Mouse (Mus musculus) gastrocnemius, adult 2 months (tissue): Measurements from ENCODE around the gene Adpgk. TPM values are rescaled to one million over a fixed set of nuclear protein-coding genes. Genes with fewer than 3 reads are reported as not detected.

Experiments
- DNase-seq: peaks from one replicate; pipeline ENCODE4 v3.0.0; 2022
- H3K27ac ChIP-seq: fragments of 200-600 bp; 2 replicates; pipeline ENCODE4 v1.8.1; 2022; ENCODE audit warnings: mild to moderate bottlenecking
- H3K4me3 ChIP-seq: fragments of 200-600 bp; 2 replicates; pipeline ENCODE4 v1.8.1; 2022; ENCODE audit warnings: mild to moderate bottlenecking, moderate library complexity
- CTCF ChIP-seq: fragments of 200-600 bp; IDR thresholded peaks from 2 replicates; pipeline ENCODE4 v1.8.1; 2022; ENCODE audit warnings: antibody characterized with exemption, mild to moderate bottlenecking, moderate library complexity
- intact Hi-C: fragments of 180-260 bp; cut with DNase I; formaldehyde crosslinking; loops from one replicate; pipeline ENCODE4 v1.15.1; 2025
- total RNA-seq, 2 experiments: library from RNA; stranded (reverse); gene quantifications; 2 replicates each; pipeline ENCODE4 v1.2.3; 2021

Adpgk gene
- total RNA-seq, 2 experiments from 2014 or later = 6.8 to 9.7 TPM

DNA sequence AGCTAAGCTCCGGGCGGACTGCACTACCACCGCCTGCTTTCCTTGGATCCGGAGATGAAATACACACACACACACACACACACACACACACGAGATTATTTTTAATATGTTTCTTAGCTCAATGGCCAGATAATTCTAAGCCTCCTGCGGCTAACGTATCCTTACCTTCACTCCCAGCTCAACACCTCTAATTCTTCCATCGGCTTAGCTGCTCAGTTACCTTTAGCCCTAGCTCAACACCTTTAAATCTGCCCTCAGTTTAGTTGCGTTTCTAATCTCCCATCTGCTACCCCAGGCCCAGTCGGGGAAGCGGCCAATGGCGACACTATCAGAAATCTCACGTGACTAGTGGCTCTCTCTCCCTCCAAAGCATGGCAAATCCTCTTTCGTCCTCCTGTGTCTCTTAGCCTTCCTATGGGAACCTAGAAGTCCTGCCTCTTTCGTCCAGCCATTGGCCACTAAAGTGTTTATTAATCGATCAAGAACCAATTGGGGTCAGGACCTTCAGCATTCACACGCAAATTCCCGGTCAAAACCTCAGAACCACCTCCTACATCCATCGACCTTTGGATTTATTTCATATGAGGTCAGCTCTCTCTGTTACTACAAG is 16.4 kb upstream of the Adpgk start:
- no peak for TF ChIP-seq CTCF
- Histone ChIP-seq H3K27ac (no peak overlapping the region), H3K4me3 (no peak overlapping the region)
- no peak for DNase-seq
- intact Hi-C loops = no loop called here

GRCm38 (mm10) chr9:59278199-59278598 is 13.2 kb upstream of the Adpgk start:
- peak; percentile 80 for DNase-seq
- peak overlapping the region; percentile 35; the same call in 1 of the 2 replicates for H3K27ac ChIP-seq
- intact Hi-C loops = loop anchor here (2.0 kb wide), 1 partner anchor 265 kb away; no protein-coding TSS in a partner anchor
- no peak for TF ChIP-seq CTCF
- no peak overlapping the region for H3K4me3 ChIP-seq

DNA sequence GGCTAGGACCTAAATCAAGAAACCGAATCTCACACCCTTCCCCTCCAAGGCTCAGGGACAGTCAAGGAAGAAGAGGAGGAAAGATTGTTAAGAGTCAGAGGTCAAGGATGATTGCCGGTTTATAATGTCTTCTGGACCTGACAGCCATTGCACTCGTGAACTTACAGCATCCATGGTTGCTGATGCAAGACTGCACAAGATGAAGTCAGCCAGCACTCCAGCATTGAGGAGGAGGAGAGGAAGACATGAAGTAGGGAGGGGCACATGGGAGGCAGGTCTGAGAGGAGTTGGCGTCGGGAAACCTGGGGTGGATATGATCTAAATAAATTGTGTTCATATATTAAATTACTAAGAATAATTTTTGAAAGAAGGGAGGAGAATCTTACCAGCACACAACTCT is 12.7 kb upstream of the Adpgk start:
- intact Hi-C loops = loop anchor here (2.0 kb wide), 1 partner anchor 266 kb away; no protein-coding TSS in a partner anchor
- DNase-seq = no peak
- TF ChIP-seq CTCF = no peak
- Histone ChIP-seq H3K27ac (peak overlapping the region; percentile 35; the same call in 1 of the 2 replicates), H3K4me3 (no peak overlapping the region)

- TF ChIP-seq CTCF = no peak
- H3K4me3 ChIP-seq = no peak overlapping the region
- no peak for DNase-seq
- no peak overlapping the region for H3K27ac ChIP-seq
- intact Hi-C loops = no loop called here
Measured at GRCm38 (mm10) chr9:59280888-59281287, 10.5 kb upstream of the Adpgk start.

DNA sequence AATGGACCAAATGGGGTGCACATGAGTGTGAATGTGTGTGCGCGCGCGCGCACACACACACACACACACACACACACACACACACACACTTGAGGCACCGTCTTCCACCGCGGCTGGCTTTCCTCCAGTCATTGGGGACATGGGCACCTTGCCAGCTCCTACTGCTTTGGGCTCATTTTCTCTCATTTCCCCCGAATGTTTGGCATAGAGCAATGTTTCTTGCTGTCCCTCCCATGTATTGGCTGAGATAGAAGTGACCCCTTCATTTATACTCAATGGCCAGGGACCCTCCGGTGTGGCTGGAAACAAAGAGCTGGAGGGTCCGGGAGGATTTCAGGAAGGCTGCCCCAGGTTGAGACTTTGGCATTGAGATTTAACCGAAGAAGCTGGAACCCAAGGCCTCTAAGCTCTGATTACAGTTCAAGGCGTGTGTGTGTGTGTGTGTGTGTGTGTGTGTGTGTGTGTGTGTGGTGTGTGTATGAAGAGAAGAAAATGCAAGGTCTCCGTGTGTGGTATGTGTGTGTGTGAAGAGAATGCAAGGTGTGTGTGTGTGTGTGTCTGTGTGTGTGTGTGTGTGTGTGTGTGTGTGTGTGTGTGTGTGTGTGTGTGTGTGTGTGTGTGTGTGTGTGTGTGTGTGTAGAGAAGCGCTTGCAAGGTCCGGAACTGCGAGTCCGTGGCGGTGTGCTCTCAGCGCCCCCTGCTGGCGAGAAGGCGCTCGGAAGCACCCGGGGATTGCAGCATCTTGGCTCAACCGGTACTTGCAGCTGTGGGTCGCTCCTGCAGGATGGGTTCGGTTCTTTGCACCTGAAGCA is 9.3 kb upstream of the Adpgk start:
- peak; percentile 89 for DNase-seq
- Histone ChIP-seq H3K4me3 (no peak overlapping the region), H3K27ac (no peak overlapping the region)
- intact Hi-C loops = loop anchor here (2.0 kb wide), 1 partner anchor 379 kb away; no protein-coding TSS in a partner anchor
- TF ChIP-seq CTCF = peak; percentile 71

GRCm38 (mm10) chr9:59282683-59282986 is 8.7 kb upstream of the Adpgk start:
- TF ChIP-seq CTCF = no peak
- DNase-seq = no peak
- intact Hi-C loops = loop anchor here (2.0 kb wide), 1 partner anchor 380 kb away; no protein-coding TSS in a partner anchor
- Histone ChIP-seq H3K4me3 (no peak overlapping the region), H3K27ac (no peak overlapping the region)

DNA sequence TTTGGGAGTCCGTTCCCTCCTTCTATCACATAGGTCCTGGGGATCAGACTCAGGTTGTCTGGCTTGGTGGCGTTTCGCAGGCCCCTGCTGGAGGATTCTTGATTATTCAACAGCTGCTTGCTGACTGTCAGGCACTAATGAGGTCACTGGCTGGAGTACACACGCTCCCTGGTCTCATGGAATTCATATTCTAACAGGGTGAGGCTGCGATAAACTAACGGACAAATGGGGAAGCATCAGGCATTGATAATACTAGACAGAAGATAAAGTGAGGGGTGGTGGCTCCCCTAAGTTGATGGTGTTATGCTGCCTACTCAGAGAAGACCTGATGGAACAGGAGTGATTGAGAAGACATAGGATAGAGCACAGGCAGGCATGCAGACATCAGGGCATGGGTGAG is 5.7 kb upstream of the Adpgk start:
- TF ChIP-seq CTCF = no peak
- DNase-seq = no peak
- intact Hi-C loops = no loop called here
- Histone ChIP-seq H3K4me3 (no peak overlapping the region), H3K27ac (no peak overlapping the region)

DNA sequence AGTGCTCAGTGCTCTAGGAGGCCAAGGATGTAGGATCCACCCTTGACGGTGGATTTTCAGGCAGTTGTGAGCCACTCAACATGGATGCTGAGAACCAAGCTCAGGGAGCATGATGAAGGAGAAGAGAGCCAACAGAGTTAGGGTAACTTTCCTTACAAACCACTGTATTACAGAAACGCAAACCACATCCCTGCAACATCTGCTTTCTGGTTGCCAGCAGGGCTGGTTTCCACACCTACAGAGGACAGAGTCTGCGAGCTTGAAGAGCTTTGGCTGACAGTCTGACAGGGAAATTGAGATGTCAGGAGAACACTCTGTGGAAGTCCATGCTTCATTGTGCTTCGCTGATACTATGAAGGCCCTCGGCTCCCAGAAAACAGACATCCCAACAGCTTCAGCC is 3.3 kb upstream of the Adpgk start:
- TF ChIP-seq CTCF = no peak
- H3K27ac ChIP-seq = no peak overlapping the region

GRCm38 (mm10) chr9:59288685-59289410 is 2.5 kb upstream of the Adpgk start:
- H3K4me3 ChIP-seq = no peak overlapping the region
- no peak for TF ChIP-seq CTCF
- DNase-seq = no peak
- intact Hi-C loops = no loop called here
- H3K27ac ChIP-seq = no peak overlapping the region

More for the DNA sequence above, 3.3 kb upstream of the Adpgk start:
- DNase-seq = no peak
- intact Hi-C loops = no loop called here
- H3K4me3 ChIP-seq = no peak overlapping the region

- Histone ChIP-seq H3K4me3 (no peak overlapping the region), H3K27ac (no peak overlapping the region)
- intact Hi-C loops = loop anchor here (2.0 kb wide), 1 partner anchor 197 kb away; the partner anchor contains the start of gene Arih1
- no peak for TF ChIP-seq CTCF
- DNase-seq = no peak
Measured at GRCm38 (mm10) chr9:59289529-59290115, 1.7 kb upstream of the Adpgk start.

DNA sequence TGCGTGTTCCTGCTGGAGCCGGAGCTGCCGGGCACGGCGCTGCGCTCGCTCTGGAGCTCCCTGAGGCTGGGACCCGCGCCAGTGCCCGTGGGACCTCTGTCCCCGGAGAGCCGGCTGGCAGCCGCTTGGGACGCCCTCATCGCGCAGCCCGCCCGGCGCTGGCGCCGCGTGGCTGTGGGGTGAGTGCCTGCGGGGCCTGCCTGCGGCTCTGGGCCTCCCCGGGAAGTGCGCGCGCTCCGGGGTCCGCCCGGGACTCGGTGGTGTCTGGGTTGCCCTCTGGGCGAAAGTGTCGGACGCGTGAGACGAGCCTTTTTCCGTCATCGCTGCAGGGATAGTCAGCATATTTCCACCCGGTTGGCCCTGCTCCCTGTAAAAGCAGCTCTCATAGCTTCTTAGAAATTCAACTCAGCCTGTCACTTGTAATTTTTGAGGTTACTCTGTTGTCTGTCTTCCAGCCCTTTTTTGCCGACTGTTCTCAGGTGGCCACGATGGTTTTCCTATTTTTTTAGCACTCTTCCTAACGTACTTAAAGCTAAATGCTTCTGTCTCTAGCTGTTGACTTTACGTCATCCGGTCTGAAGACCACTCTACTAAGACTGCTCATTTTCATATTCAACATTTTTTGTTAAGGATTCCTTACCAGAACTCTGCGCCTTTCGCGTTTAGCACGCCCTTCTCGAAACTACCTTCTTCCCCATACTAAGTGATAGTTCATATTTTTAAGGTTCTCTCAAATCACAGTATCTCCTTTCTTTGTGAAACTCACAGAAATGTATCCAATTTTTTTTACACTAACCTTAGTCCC is 532 bp downstream of the Adpgk start:
- peak overlapping the region; percentile 99 for H3K27ac ChIP-seq
- H3K4me3 ChIP-seq = peak overlapping the region; percentile 99
- no peak for DNase-seq
- intact Hi-C loops = loop anchor here (2.0 kb wide), 2 partner anchors 61 to 195 kb away; partner anchors contain the start of genes Arih1 and Bbs4
- TF ChIP-seq CTCF = no peak

DNA sequence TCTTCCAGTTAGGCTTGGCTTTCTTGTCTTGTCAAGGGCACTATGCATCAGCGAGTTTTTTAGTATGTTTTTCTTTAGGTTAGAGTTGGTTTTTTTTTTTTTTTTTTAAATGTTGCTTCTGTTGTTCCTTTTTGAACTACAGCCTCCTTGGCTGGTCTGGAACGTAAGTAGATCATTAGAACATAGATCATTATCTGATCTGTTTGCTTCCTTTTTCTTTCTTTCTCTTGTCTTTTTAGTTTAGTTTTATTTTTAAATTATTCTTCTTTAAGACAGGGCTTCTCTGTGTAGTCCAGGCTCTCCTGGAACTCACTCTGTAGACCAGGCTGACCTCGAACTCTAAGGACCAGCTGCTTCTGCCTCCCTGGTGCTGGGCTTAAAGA is 1.1 kb downstream of the Adpgk start:
- no peak for TF ChIP-seq CTCF
- Histone ChIP-seq H3K27ac (peak overlapping the region; percentile 99), H3K4me3 (peak overlapping the region; percentile 99)
- DNase-seq = no peak
- intact Hi-C loops = loop anchor here (2.0 kb wide), 1 partner anchor 60 kb away; the partner anchor contains the start of gene Bbs4
